Mouse (Mus musculus) midbrain, embryonic 10.5 days (tissue): ENCODE data around the gene Chrm1. TPM values are rescaled to one million over a fixed set of nuclear protein-coding genes. Genes with fewer than 3 reads are reported as not detected.
A peak's percentile ranks its signal among the peaks of the same experiment; 100 is the strongest.
"Not testable (repeated sequence)": the region's sequence is repeated elsewhere in the genome, so short reads cannot be mapped to it uniquely, and the experiment has no call there.

Source experiments
- DNase-seq: peaks from one replicate; pipeline ENCODE4 v3.0.0-alpha.2; 2017; ENCODE audit warnings: low spot score
- H3K27ac ChIP-seq: fragments of 300-500 bp; sonication (generic); replicated peaks from 2 replicates; pipeline ENCODE4 v1.5.1; 2016; ENCODE audit warnings: mild to moderate bottlenecking
- H3K27me3 ChIP-seq: fragments of 300-500 bp; sonication (generic); 2 replicates; pipeline ENCODE4 v1.6.1; 2016; ENCODE audit warnings: low read depth, mild to moderate bottlenecking; ENCODE audit not compliant: poor library complexity, severe bottlenecking
- H3K36me3 ChIP-seq: fragments of 300-500 bp; sonication (generic); 2 replicates; pipeline ENCODE4 v1.6.1; 2016; ENCODE audit warnings: mild to moderate bottlenecking, moderate library complexity
- H3K4me1 ChIP-seq: fragments of 300-500 bp; sonication (generic); 2 replicates; pipeline ENCODE4 v1.6.1; 2016
- H3K4me3 ChIP-seq: fragments of 300-500 bp; sonication (generic); 2 replicates; pipeline ENCODE4 v1.5.1; 2016; ENCODE audit warnings: mild to moderate bottlenecking, moderate library complexity
- H3K9me3 ChIP-seq: fragments of 300-500 bp; sonication (generic); replicated peaks from 2 replicates; pipeline ENCODE4 v1.6.1; 2016; ENCODE audit warnings: mild to moderate bottlenecking
- WGBS: fragments of 180-500 bp; shearing (Covaris S2); methylation state at CpG from one replicate; pipeline ENCODE4 v1.1.7; 2016; 5-methylcytosine and 5-hydroxymethylcytosine counted together
- polyA plus RNA-seq: library from polyadenylated mRNA; unstranded; fragments of >200 nt; fragmentation: Nextera tagmentation; extraction: Ambion mirVana; gene quantifications from 2 replicates; pipeline ENCODE4 v1.2.1, GENCODE M21; 2016

The Chrm1 gene
- polyA plus RNA-seq, 1 experiment from 2014 or later: not detected

DNA sequence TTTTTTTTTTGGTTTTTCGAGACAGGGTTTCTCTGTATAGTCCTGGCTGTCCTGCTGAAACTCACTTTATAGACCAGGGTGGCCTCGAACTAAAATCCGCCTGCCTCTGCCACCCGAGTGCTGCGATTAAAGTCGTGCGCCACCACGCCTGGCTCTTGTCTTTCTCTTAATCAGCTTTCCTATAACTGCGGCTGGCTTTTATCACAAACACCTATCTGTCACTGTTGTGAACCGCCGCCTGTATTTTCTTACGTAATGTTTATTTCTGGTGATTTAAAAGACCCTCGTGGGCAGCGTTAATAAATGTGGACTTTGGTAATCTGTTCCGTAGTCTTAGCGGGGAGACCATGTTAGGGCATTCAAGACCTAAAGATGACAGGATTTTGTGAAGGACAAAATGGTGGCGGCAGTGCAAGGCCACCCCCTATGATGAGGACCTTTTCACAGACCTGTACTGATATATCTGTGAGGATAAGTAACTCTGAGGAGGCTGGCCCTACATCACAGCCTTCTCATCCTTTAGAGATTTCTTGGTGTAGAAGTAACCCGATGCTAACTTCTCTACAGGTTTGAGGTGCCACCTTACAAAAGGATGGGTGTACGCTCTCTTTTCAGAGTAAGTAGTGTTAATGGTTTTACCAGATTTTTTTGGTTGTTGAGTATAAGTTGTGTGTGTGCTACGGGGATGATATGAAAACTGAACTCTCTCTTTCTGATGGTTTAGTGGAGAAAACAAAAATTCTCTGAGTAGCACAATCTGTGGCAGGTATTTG, 60.2 kb downstream of the Chrm1 start:
- H3K9me3 ChIP-seq: no peaks in the 10 kb centered on the region
- H3K27me3 ChIP-seq: no peaks in the 10 kb centered on the region
- under 1% methylated on average over 20 of the region's 20 CpGs for WGBS
- H3K4me3 ChIP-seq: peak overlapping the region; percentile 86
- H3K27ac ChIP-seq: peak overlapping the region; percentile 95
- H3K4me1 ChIP-seq: peaks cover 30% of the 10 kb centered on the region
- peaks cover 31% of the 10 kb centered on the region for H3K36me3 ChIP-seq
- peak; percentile 30 for DNase-seq

- WGBS: 3% methylated on average over 2 of the region's 2 CpGs
- no peaks in the 10 kb centered on the region for H3K27me3 ChIP-seq
- H3K27ac ChIP-seq: peak overlapping the region; percentile 95
- no peak for DNase-seq
- H3K36me3 ChIP-seq: peaks cover 31% of the 10 kb centered on the region
- H3K9me3 ChIP-seq: no peaks in the 10 kb centered on the region
- peak overlapping the region; percentile 86 for H3K4me3 ChIP-seq
- H3K4me1 ChIP-seq: peaks cover 30% of the 10 kb centered on the region
These were observed 60.8 kb downstream of the Chrm1 start for GRCm38 (mm10) chr19:8724392-8724791.

GRCm38 (mm10) chr19:8725081-8725613, 61.6 kb downstream of the Chrm1 start:
- H3K36me3 ChIP-seq: peaks cover 31% of the 10 kb centered on the region
- WGBS: 60% methylated on average over 4 of the region's 4 CpGs

GRCm38 (mm10) chr19:8726609-8727390, 63.2 kb downstream of the Chrm1 start:
- WGBS: 18% methylated on average over 3 of the region's 3 CpGs
- H3K4me1 ChIP-seq: peaks cover 29% of the 10 kb centered on the region
- H3K27ac ChIP-seq: no peak overlapping the region
- peaks cover 31% of the 10 kb centered on the region for H3K36me3 ChIP-seq
- peak overlapping the region; percentile 86; the same call in 1 of the 2 replicates for H3K4me3 ChIP-seq
- no peak for DNase-seq
- H3K9me3 ChIP-seq: no peaks in the 10 kb centered on the region
- H3K27me3 ChIP-seq: no peaks in the 10 kb centered on the region

More at GRCm38 (mm10) chr19:8725081-8725613, 61.6 kb downstream of the Chrm1 start:
- Histone ChIP-seq H3K4me1 (peaks cover 30% of the 10 kb centered on the region), H3K27ac (peak overlapping the region; percentile 95; the same call in 1 of the 2 replicates), H3K4me3 (peak overlapping the region; percentile 86), H3K27me3 (no peaks in the 10 kb centered on the region), H3K9me3 (no peaks in the 10 kb centered on the region)
- DNase-seq: no peak

DNA sequence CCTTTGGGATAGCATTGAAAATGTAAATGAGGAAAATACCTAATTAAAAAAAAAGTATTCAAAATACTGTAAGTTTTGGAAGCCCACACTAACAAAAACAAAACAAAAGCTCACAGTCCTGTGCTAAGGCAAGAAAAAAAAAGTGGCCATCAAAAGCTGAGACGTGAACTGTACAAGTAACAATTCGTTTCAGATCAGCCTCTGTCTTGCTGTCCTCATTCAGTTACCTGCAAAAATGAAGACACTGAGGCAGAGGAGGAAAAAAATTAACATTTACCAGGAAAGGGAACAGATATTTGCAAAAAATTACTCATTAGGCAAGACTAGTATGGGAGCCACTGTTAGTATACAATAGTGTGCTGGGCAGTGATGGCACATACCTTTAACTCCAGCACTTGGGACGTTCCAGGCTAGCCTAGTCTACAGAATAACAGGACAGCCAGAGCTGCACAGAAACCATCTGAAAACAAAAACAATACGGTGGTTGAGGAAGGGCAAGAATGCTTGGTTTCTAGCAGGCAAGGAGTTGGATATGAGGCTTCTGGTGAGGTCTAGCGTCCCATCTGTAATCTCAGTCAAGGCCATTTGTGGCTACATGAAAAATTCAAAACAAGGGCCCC, 64.0 kb downstream of the Chrm1 start:
- H3K4me3 ChIP-seq: no peak overlapping the region
- DNase-seq: peak; percentile 29
- H3K27ac ChIP-seq: no peak overlapping the region
- peaks cover 21% of the 10 kb centered on the region for H3K4me1 ChIP-seq
- H3K27me3 ChIP-seq: no peaks in the 10 kb centered on the region
- 30% methylated on average over 5 of the region's 5 CpGs for WGBS
- no peaks in the 10 kb centered on the region for H3K9me3 ChIP-seq
- peaks cover 31% of the 10 kb centered on the region for H3K36me3 ChIP-seq

DNA sequence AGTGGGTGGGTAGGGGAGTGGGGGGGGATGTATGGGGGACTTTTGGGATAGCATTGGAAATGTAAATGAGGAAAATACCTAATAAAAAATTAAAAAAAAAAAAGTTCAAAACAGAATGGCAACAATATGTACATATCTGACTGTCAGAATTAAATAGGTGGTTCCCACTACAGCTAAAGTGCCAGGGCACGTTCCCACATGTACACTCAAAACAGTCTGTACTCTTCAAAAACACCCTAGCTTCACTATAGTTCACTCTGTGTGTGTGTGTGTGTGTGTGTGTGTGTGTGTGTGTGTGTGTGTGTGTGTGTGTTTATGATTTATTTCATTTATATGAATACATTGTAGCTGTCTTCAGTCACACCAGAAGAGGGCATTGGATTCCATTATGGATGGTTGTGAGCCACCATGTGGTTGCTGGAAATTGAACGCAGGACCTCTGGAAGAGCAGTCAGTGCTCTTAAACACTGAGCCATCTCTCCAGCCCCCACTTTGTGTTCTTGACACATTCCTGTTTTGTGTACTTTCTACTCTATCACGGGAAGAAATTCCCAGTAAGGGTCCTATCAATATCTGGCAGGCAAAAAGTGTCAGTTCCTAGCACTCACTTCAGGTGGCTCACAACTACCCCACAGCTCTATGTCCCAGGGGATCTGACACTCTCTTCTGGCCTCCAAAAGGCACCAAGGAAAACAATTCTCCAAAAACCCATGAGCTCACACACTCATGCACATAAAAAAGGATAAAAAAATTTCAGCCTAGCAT, 64.9 kb downstream of the Chrm1 start:
- H3K4me3 ChIP-seq, DNase-seq, H3K27ac ChIP-seq, H3K27me3 ChIP-seq, H3K9me3 ChIP-seq: not testable (repeated sequence)
- H3K36me3 ChIP-seq: peaks cover 31% of the 10 kb centered on the region
- H3K4me1 ChIP-seq: peaks cover 21% of the 10 kb centered on the region
- WGBS: 57% methylated on average over 3 of the region's 3 CpGs

Other genes starting within 250 kb of the Chrm1 start
- 0.07 and 0.12 TPM in 2 replicates for gene Slc22a8, start 72.5 kb upstream of the Chrm1 start, polyA plus RNA-seq
- 0.06 and 0.47 TPM in 2 replicates for gene Slc22a6, start 45.8 kb upstream of the Chrm1 start, polyA plus RNA-seq
- gene Slc3a2, start 59.6 kb downstream of the Chrm1 start, polyA plus RNA-seq: 139 and 144 TPM in 2 replicates
- gene Wdr74, start 72.0 kb downstream of the Chrm1 start, polyA plus RNA-seq: 105 and 121 TPM in 2 replicates
- gene 1700092M07Rik, start 76.9 kb downstream of the Chrm1 start, polyA plus RNA-seq: 3.2 and 3.3 TPM in 2 replicates
- gene Stx5a, start 77.6 kb downstream of the Chrm1 start, polyA plus RNA-seq: 94.9 and 103 TPM in 2 replicates
- 253 and 282 TPM in 2 replicates for gene Nxf1, start 93.3 kb downstream of the Chrm1 start, polyA plus RNA-seq
- 189 and 205 TPM in 2 replicates for gene Tmem223, start 107.2 kb downstream of the Chrm1 start, polyA plus RNA-seq
- 50.0 and 55.2 TPM in 2 replicates for gene Tmem179b, start 110.7 kb downstream of the Chrm1 start, polyA plus RNA-seq
- 47.5 and 47.6 TPM in 2 replicates for gene Taf6l, start 122.6 kb downstream of the Chrm1 start, polyA plus RNA-seq
- gene Polr2g, start 134.8 kb downstream of the Chrm1 start, polyA plus RNA-seq: 169 and 176 TPM in 2 replicates
- gene Zbtb3, start 138.8 kb downstream of the Chrm1 start, polyA plus RNA-seq: 7.5 and 7.8 TPM in 2 replicates
- gene Ttc9c, start 155.5 kb downstream of the Chrm1 start, polyA plus RNA-seq: 69.0 and 74.5 TPM in 2 replicates
- 4.3 and 4.4 TPM in 2 replicates for gene Hnrnpul2, start 156.2 kb downstream of the Chrm1 start, polyA plus RNA-seq
- not detected in 2 replicates for gene AC129217.1, start 166.0 kb downstream of the Chrm1 start, polyA plus RNA-seq
- 55.2 and 63.4 TPM in 2 replicates for gene Bscl2, start 173.7 kb downstream of the Chrm1 start, polyA plus RNA-seq
- gene Gng3, start 175.4 kb downstream of the Chrm1 start, polyA plus RNA-seq: 60.0 and 104 TPM in 2 replicates
- 0.57 TPM in 2 replicates for gene Lrrn4cl, start 187.0 kb downstream of the Chrm1 start, polyA plus RNA-seq
- gene Ubxn1, start 207.7 kb downstream of the Chrm1 start, polyA plus RNA-seq: 203 and 205 TPM in 2 replicates
- 58.2 and 61.1 TPM in 2 replicates for gene Uqcc3, start 217.1 kb downstream of the Chrm1 start, polyA plus RNA-seq
- 110 and 133 TPM in 2 replicates for gene Lbhd1, start 219.9 kb downstream of the Chrm1 start, polyA plus RNA-seq
- gene Gm49403, start 220.1 kb downstream of the Chrm1 start, polyA plus RNA-seq: not detected in 2 replicates
- gene 1810009A15Rik, start 225.1 kb downstream of the Chrm1 start, polyA plus RNA-seq: 134 and 159 TPM in 2 replicates
- gene Gm49416, start 225.1 kb downstream of the Chrm1 start, polyA plus RNA-seq: 0.17 TPM in 1 of 2 replicates, not detected in the other
- 54.8 and 56.7 TPM in 2 replicates for gene Ints5, start 229.2 kb downstream of the Chrm1 start, polyA plus RNA-seq
- gene Ganab, start 234.3 kb downstream of the Chrm1 start, polyA plus RNA-seq: 118 and 120 TPM in 2 replicates